Mouse (Mus musculus): Measurements from ENCODE around the gene Trat1. TPM values are rescaled to one million over a fixed set of nuclear protein-coding genes. Genes with fewer than 3 reads are reported as not detected.

Gene Trat1
- total RNA-seq, 2 experiments from 2014 or later, result 0.44 TPM; not detected in 1

- no peak overlapping the region for H3K4me3 ChIP-seq
- no peak for TF ChIP-seq CTCF (conservative IDR thresholded peaks at IDR 0.05)
- H3K27ac ChIP-seq, result no peak overlapping the region
- DNase-seq (ENCODE audit: low spot score in 2 of 2), result no peak
Observed at GRCm38 (mm10) chr16:48760643-48761481, 11.0 kb downstream of the Trat1 start.

DNA sequence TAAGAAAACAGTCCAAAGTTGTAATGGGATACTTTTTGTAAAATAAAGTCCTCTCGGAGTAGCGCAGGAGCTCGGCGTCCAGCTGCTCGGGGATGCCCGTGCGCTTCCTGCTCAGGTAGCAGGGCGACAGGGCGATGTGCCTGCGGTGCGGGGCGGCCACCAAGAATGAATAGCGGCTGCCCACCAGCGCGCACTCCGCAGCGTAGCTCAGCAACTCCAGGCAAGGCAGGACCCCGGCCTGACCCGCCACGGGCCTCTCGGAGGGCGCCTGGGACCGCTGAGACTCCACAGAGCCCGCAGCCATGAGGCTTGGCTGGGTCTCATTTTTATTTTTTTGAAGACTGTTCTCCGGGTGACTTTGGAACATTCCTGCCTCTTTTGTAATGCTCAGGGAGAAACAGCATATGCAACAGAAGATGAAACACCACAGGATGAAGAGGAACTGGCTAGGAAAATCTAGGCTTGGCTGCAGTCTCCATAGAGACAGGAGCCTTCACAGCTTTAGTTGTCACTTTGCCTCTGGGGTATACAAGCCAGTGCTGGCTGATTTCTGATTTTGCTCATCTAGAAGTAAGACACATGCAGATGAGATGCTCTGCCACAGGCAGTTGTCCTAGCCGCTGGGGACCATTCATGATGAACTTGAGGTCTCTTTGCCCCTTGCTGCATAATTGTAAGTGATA is 21.5 kb downstream of the Trat1 start:
- no peak for TF ChIP-seq CTCF (conservative IDR thresholded peaks at IDR 0.05)
- H3K27ac ChIP-seq, result no peak overlapping the region
- peak overlapping the region; percentile 22; the same call in 1 of the 2 replicates for H3K4me3 ChIP-seq
- peak in 1 of 2 experiments; percentile 2 for DNase-seq (ENCODE audit: low spot score in 2 of 2)

DNA sequence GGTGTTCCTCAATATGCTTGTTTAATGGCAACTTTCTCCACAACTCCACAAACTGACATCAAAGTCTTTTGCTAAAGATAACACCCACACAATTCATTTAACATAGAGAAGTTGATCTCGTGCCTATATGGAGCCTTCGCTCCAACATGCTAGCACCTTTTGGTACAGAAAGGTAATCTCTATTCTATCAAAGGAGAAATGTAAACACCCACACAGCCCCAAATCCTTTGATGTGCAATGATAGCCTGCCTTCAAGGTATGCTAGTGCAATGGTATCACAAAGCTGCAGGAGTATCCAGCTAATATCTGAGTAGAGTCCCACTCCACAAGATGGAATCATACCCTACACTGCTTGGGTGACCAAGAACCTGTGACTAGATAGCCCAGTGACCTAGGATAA is 26.4 kb downstream of the Trat1 start:
- TF ChIP-seq CTCF (conservative IDR thresholded peaks at IDR 0.05), result no peak
- Histone ChIP-seq H3K27ac (no peak overlapping the region), H3K4me3 (no peak overlapping the region)
- DNase-seq (ENCODE audit: low spot score in 2 of 2), result no peak

- no peak for TF ChIP-seq CTCF (conservative IDR thresholded peaks at IDR 0.05)
- no peak overlapping the region for H3K4me3 ChIP-seq
- no peak overlapping the region for H3K27ac ChIP-seq
- no peak for DNase-seq (ENCODE audit: low spot score in 2 of 2)
Observed at GRCm38 (mm10) chr16:48745011-48745410, 26.8 kb downstream of the Trat1 start.

DNA sequence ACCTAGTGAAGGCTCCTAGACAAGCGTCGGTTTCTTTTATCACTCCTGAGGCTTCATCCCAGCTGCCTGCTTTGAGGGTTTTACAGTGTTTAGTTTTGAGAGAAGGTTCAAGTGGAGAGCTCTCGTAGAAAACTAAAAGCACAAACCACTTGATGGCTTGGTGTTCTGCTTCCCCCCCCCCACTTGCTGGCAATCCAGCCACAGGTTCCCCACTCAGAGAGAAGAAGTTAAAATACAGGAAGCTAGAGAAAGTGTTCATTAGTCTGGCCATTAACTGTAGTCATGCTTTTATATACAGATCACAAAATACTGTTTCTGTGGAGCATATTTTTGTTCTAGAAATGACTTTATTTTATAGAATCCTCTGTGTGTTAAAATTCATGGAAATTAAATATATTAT is 30.3 kb downstream of the Trat1 start:
- Histone ChIP-seq H3K27ac (no peak overlapping the region), H3K4me3 (no peak overlapping the region)
- TF ChIP-seq CTCF (conservative IDR thresholded peaks at IDR 0.05), result no peak
- DNase-seq (ENCODE audit: low spot score in 2 of 2), result no peak

DNA sequence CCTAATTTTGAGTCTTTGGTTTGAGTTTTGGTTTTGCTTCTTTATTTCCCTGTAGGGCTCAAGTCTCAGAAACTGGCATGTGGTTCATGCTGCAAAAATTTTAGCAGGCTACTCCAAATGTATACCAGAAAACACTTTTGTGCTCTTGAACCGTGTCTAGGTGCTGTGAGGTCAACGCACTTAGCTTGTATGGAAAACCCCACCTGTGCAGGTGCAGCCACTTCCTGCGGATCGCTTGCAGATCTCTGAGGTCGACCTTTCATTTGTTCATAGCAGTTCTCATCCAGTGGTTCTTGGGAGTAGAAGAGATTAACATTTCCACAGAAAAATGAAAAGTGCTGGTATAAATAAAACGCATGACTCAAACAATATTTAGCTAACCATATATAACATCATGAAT is 31.8 kb downstream of the Trat1 start:
- TF ChIP-seq CTCF (conservative IDR thresholded peaks at IDR 0.05), result no peak
- DNase-seq (ENCODE audit: low spot score in 2 of 2), result no peak
- Histone ChIP-seq H3K4me3 (no peak overlapping the region), H3K27ac (no peak overlapping the region)

DNA sequence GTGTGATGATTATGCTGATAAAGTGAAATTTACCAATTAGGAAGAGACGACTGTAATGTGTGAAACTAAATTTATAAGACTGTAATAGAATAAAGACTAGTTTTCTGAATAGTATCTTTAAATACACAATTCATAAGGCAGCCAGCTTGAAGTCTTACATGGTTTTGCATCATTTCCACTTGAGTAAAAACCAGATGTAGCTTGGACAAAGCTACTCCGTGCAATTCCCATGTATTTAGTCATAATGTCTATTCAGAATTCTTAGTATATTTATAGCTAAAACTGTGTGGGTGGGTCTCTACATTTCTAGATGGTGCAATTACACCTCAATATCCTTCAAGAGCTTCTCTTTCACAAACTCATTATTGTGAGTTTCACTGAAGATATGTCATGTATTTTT is 33.4 kb downstream of the Trat1 start:
- DNase-seq (ENCODE audit: low spot score in 2 of 2), result no peak
- no peak overlapping the region for H3K27ac ChIP-seq

DNA sequence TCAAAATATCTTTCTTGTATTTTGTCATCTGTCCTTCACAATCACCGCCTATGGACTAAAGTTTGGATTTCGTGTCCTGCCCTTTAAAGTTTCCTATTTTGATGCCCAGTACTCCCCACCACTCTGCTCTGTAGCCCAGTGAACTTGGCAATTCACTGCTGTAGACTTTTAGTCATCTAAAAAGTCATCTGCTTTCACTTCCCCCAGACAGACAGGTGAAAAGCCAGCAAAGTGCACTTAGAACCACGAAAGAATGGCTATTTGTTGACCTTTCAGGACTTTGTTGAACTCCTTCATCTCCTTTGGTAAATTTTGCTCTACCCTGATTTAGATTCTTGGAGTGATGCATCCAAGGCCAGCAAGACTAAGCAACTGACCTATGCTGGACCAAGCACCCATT is 34.9 kb downstream of the Trat1 start:
- TF ChIP-seq CTCF (conservative IDR thresholded peaks at IDR 0.05), result no peak
- Histone ChIP-seq H3K4me3 (no peak overlapping the region), H3K27ac (no peak overlapping the region)
- no peak for DNase-seq (ENCODE audit: low spot score in 2 of 2)

More for the DNA sequence above, 33.4 kb downstream of the Trat1 start:
- H3K4me3 ChIP-seq, result no peak overlapping the region
- TF ChIP-seq CTCF (conservative IDR thresholded peaks at IDR 0.05), result no peak

- H3K4me3 ChIP-seq, result no peak overlapping the region
- DNase-seq (ENCODE audit: low spot score in 2 of 2), result no peak
- no peak for TF ChIP-seq CTCF (conservative IDR thresholded peaks at IDR 0.05)
Observed at GRCm38 (mm10) chr16:48720259-48720658, 51.6 kb downstream of the Trat1 start.

DNA sequence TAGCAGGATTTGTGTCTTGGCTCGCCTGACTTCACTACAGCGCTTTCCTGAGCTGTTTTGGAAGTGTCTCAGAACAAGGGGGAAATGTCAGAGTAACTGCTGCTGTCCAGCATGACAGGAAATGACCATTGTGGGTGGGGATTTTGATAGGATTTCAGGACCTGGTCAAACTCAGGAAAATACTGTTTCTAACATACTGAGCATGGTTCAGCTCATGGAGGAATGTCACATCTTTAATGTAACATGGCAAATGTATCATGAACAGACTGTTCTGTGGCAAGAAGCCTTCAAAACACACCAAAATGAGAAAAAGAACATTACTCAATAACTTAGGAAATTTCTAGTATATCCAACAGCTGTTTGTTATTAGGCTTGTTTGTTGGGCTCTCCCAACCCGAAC is 52.1 kb downstream of the Trat1 start:
- DNase-seq (ENCODE audit: low spot score in 2 of 2), result no peak
- TF ChIP-seq CTCF (conservative IDR thresholded peaks at IDR 0.05), result no peak
- Histone ChIP-seq H3K4me3 (no peak overlapping the region), H3K27ac (no peak overlapping the region)

More at GRCm38 (mm10) chr16:48720259-48720658, 51.6 kb downstream of the Trat1 start:
- no peak overlapping the region for H3K27ac ChIP-seq

- Histone ChIP-seq H3K4me3 (no peak overlapping the region), H3K27ac (no peak overlapping the region)
- TF ChIP-seq CTCF (conservative IDR thresholded peaks at IDR 0.05), result no peak
- no peak for DNase-seq (ENCODE audit: low spot score in 2 of 2)
Observed at GRCm38 (mm10) chr16:48716343-48716742, 55.5 kb downstream of the Trat1 start.

DNA sequence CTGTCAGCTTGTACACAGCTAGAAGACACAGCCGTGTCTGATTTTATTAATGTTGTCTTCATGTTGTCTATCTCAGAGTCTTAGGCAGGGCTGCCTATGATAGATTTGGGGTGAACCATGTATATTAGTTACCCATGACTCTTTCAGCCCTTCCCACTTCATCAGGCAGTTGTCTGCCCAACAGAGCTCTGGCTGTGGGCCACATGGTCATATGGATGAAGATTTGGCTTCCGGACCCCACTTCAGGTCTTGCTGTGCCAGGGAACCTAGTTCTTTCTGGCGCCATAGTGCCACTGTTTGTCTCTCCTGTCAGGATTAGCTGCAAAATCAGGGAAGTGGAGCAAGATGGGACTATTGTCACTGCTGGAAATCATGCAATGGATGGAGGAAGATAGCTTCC is 69.9 kb downstream of the Trat1 start:
- Histone ChIP-seq H3K27ac (no peak overlapping the region), H3K4me3 (no peak overlapping the region)
- DNase-seq (ENCODE audit: low spot score in 2 of 2), result no peak
- no peak for TF ChIP-seq CTCF (conservative IDR thresholded peaks at IDR 0.05)

Other genes starting within 250 kb of the Trat1 start
- not detected for gene Retnlb, start 44.8 kb upstream of the Trat1 start, total RNA-seq (2021)
- not detected for gene Retnla, start 70.5 kb upstream of the Trat1 start, total RNA-seq (2021)
- gene Retnlg, start 100.6 kb upstream of the Trat1 start, total RNA-seq (2021), result not detected
- gene Dzip3, start 222.1 kb upstream of the Trat1 start, total RNA-seq (2021), result 10 to 100 TPM; 83.7 to 84.5 TPM
- 1 to 10 TPM; 2.1 to 2.6 TPM for gene Cip2a, start 222.2 kb upstream of the Trat1 start, total RNA-seq (2021)

All from layer of hippocampus, adult 2 months (tissue).